Mouse (Mus musculus) central nervous system, embryonic 14 days (tissue): ENCODE results near the gene Ptpru. TPM values are rescaled to one million over a fixed set of nuclear protein-coding genes. Genes with fewer than 3 reads are reported as not detected.

ENCODE experiments used
- polyA plus RNA-seq: library from polyadenylated mRNA; depleted of rRNA; stranded (reverse); fragments of >200 nt; gene quantifications from 2 replicates; pipeline ENCODE4 v1.2.3, GENCODE M21; 2012; rRNA removed

The Ptpru gene
- 38.3 and 40.0 TPM in 2 replicates for polyA plus RNA-seq

DNA sequence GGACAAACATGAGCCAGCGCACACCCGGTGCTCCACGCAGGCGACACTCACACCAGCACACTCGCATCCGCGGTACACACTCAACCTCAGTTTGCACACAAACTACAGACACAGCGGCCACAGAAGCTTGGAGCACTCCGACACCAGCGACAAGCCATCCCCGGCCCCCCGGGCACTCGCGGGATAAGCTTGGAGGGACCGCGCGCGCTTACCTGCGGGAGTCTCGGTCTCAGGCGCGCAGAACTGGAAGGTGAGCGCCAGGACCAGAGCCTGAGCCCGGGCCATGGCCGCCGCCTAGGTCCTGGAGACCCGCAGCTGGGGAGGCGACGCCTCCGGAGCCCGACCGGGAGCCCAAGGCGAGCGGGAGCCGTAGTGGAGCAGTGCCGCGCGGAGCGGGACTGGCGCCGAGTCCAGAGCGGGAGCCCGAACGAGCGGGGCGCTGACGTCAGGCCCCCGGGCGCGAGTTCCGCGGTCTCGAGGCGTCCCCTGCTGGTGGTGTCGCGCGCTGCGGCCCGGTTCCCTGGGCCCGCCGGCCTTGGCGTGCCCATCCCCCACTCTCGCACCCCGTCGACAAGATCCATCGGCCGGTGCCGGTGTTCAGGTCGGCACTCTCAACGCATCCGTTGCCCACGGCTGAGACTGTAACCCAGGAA lies at the start of gene Ptpru:
Gene Ptpru, minus strand, starts transcription at position 417 of the 653 bp plus-strand sequence.

DNA sequence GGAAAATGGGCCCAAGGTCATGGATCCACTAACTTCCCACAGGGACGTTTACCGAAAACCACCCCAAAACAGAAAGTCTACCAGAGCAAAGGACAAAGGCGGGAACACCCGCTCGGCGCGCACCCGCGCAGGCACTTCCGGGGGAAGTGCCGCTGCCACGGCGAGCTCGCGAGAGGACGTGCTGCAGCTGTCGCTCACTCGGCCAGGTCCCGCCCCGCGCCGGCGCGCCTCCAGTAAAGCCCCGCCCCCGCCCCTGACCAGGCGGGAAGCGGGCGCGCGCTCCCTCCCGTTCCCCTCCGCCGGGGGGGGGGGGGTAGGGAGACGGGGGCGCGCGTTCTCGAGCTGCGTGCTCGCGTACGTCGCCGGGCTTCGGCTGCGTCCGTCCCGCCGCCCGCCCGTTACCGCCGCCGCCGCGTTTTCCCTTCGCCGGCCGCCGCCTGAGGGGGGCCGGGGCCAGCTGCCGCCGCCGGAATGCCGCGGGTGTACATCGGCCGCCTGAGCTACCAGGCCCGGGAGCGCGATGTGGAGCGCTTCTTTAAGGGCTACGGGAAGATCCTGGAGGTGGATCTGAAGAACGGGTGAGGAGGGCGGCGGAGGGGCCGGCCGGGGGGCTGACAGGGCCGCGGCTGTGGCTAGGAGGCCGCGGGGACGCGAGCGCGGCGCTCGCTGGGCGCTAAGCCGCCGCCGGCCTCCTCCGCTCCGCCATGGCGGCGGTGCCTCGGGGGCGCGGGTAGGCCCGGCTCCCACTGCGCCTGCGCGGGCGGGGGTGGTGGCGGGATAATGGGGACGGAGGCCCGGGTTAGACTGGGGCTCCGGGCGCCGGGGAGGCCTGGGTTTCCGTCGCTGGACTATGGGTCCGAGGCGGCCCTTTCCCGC lies 35.4 kb upstream of the Ptpru start, which contains the start of gene Srsf4:
Gene Srsf4, plus strand, starts transcription at position 325 of the 876 bp plus-strand sequence.

DNA sequence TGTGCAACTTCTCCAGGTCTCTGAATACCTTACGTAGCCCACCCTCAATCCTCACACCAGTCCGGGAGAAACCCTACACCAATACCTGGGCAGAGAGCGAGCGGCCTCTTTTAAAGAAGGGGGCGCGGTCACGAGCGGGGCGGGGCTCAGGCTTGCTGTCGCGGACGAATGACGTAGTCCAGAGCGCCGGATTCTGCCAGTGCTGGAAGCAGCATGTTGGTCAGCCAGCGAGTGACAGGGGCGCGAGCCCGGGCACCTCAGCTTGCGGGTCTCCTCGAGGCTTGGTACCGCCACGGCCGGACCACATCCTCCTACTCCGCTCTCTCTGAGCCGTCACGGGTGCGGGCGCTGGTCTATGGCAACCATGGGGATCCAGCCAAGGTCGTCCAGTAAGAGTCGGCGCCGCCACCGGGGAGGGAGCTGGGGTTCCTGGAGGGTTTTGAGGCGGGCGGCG lies 5.2 kb upstream of the Ptpru start, which contains the start of gene Mecr:
Gene Mecr, plus strand, starts transcription at position 181 of the 454 bp plus-strand sequence.

Other genes with a start within 250 kb of the Ptpru start
- 32.4 and 34.5 TPM in 2 replicates for gene Mecr, start 5.2 kb upstream of the Ptpru start, polyA plus RNA-seq
- 131 and 134 TPM in 2 replicates for gene Srsf4, start 35.3 kb upstream of the Ptpru start, polyA plus RNA-seq
- 1.3 and 4.2 TPM in 2 replicates for gene Tmem200b, start 83.5 kb upstream of the Ptpru start, polyA plus RNA-seq
- gene Gm10300, start 236.4 kb upstream of the Ptpru start, polyA plus RNA-seq, result 0.04 TPM in 1 of 2 replicates, not detected in the other
- 104 and 111 TPM in 2 replicates for gene Epb41, start 237.0 kb upstream of the Ptpru start, polyA plus RNA-seq